Mouse (Mus musculus) left cerebral cortex, postnatal 14 days (tissue): ENCODE results near the gene Arfgap3. TPM values are rescaled to one million over a fixed set of nuclear protein-coding genes. Genes with fewer than 3 reads are reported as not detected.

Source experiments
- DNase-seq, 2 experiments: peaks; one replicate each; pipeline ENCODE4 v3.0.0; 2021 to 2022; ENCODE audit warnings: low spot score in 2 of 2, mixed read lengths in 1 of 2
- intact Hi-C: fragments of 180-260 bp; cut with DNase I; formaldehyde crosslinking; loops from one replicate; pipeline ENCODE4 v1.15.1; 2025
- total RNA-seq, 2 experiments: library from RNA; stranded (reverse); gene quantifications; 2 replicates each; pipeline ENCODE4 v1.2.3; 2021

Gene Arfgap3
- total RNA-seq, 2 experiments from 2014 or later, result 19.9 to 21.3 TPM

- no peak for DNase-seq
- intact Hi-C loops, result no loop called here
Measured at GRCm38 (mm10) chr15:83265269-83265668, 84.8 kb downstream of the Arfgap3 start.

- intact Hi-C loops, result no loop called here
- DNase-seq, result no peak
Measured at GRCm38 (mm10) chr15:83263405-83263804, 86.6 kb downstream of the Arfgap3 start.

- DNase-seq, result no peak
- intact Hi-C loops, result no loop called here
Measured at GRCm38 (mm10) chr15:83257906-83258305, 92.1 kb downstream of the Arfgap3 start.

GRCm38 (mm10) chr15:83256491-83256890 lies 93.6 kb downstream of the Arfgap3 start:
- DNase-seq, result no peak
- intact Hi-C loops, result no loop called here

- intact Hi-C loops, result no loop called here
- no peak for DNase-seq
Measured at GRCm38 (mm10) chr15:83255944-83256343, 94.1 kb downstream of the Arfgap3 start.

- no peak for DNase-seq
- intact Hi-C loops, result no loop called here
Measured at GRCm38 (mm10) chr15:83255191-83255782, 94.8 kb downstream of the Arfgap3 start.

GRCm38 (mm10) chr15:83254372-83255070 lies 95.5 kb downstream of the Arfgap3 start:
- DNase-seq, result no peak
- intact Hi-C loops, result no loop called here

GRCm38 (mm10) chr15:83252060-83252459 lies 98.0 kb downstream of the Arfgap3 start:
- intact Hi-C loops, result no loop called here
- no peak for DNase-seq

GRCm38 (mm10) chr15:83251176-83252004 lies 98.7 kb downstream of the Arfgap3 start, which contains the start of gene A4galt:
TSS of gene A4galt (minus strand) at chr15:83251774.
- DNase-seq, result no peak
- intact Hi-C loops, result no loop called here

GRCm38 (mm10) chr15:83250651-83251175 lies 99.3 kb downstream of the Arfgap3 start:
- no peak for DNase-seq
- intact Hi-C loops, result no loop called here

Other genes with a start within 250 kb of the Arfgap3 start
- gene Rrp7a, start 227.4 kb downstream of the Arfgap3 start, total RNA-seq, result 100 to 1,000 TPM; 131 to 151 TPM
- gene Poldip3, start 200.9 kb downstream of the Arfgap3 start, total RNA-seq, result 10 to 100 TPM; 84.2 to 88.4 TPM
- 10 to 100 TPM; 67.9 to 69.6 TPM for gene Cyb5r3, start 177.7 kb downstream of the Arfgap3 start, total RNA-seq
- 1 to 10 TPM; 2.4 to 3.5 TPM for gene A4galt, start 98.5 kb downstream of the Arfgap3 start, total RNA-seq
- 10 to 100 TPM; 75.8 to 77.4 TPM for gene Pacsin2, start 114.4 kb upstream of the Arfgap3 start, total RNA-seq
- 10 to 100 TPM; 53.9 to 56.3 TPM for gene Ttll1, start 160.6 kb upstream of the Arfgap3 start, total RNA-seq
- gene Bik, start 176.6 kb upstream of the Arfgap3 start, total RNA-seq, result not detected
- gene Tspo, start 213.3 kb upstream of the Arfgap3 start, total RNA-seq, result 1 to 10 TPM; 2.4 to 2.8 TPM
- 10 to 100 TPM; 29.0 to 31.1 TPM for gene Mcat, start 213.5 kb upstream of the Arfgap3 start, total RNA-seq
- gene Ttll12, start 244.9 kb upstream of the Arfgap3 start, total RNA-seq, result 10 to 100 TPM; 16.2 to 17.2 TPM